Mouse (Mus musculus) MEL (cell line): ENCODE measurements around the gene Rpl4.

Experiments used
- MXI1 ChIP-seq: IDR thresholded peaks from 2 replicates; pipeline ENCODE4 v1.6.1; 2011; ENCODE audit warnings: mild to moderate bottlenecking, low read depth, low read length, improper control_type of control experiment
- NELFE ChIP-seq: IDR thresholded peaks from 2 replicates; pipeline ENCODE4 v1.6.1; 2011; ENCODE audit warnings: low read depth, low read length, improper control_type of control experiment
- POLR2A ChIP-seq, 2 experiments: IDR thresholded peaks; 2 replicates each; pipeline ENCODE4 v1.6.1; 2011 to 2012; ENCODE audit warnings: low read length in 2 of 2, mild to moderate bottlenecking in 2 of 2, control low read depth in 1 of 2, improper control_type of control experiment in 1 of 2, low read depth in 1 of 2, moderate library complexity in 1 of 2; ENCODE audit not compliant: control insufficient read depth in 1 of 2, insufficient read depth in 1 of 2, poor library complexity in 1 of 2
- USF1 ChIP-seq: IDR thresholded peaks from 2 replicates; pipeline ENCODE4 v1.6.1; 2014; ENCODE audit warnings: low read depth, mild to moderate bottlenecking, inconsistent platforms, low read length, improper control_type of control experiment, moderate library complexity

GRCm38 (mm10) chr9:64221480-64221879 is 48.3 kb downstream of the Rpl4 start:
- no peak for TF ChIP-seq NELFE
- TF ChIP-seq POLR2A (IDR thresholded peaks at IDR 0.05; ENCODE audit: control insufficient read depth in 1 of 2, insufficient read depth in 1 of 2, low read depth in 1 of 2, low read length in 2 of 2, poor library complexity in 1 of 2): no peak
- no peak for TF ChIP-seq MXI1
- TF ChIP-seq USF1: no peak
